ENCODE assay signal across 26 mouse cellular contexts in the genomic region with DNA sequence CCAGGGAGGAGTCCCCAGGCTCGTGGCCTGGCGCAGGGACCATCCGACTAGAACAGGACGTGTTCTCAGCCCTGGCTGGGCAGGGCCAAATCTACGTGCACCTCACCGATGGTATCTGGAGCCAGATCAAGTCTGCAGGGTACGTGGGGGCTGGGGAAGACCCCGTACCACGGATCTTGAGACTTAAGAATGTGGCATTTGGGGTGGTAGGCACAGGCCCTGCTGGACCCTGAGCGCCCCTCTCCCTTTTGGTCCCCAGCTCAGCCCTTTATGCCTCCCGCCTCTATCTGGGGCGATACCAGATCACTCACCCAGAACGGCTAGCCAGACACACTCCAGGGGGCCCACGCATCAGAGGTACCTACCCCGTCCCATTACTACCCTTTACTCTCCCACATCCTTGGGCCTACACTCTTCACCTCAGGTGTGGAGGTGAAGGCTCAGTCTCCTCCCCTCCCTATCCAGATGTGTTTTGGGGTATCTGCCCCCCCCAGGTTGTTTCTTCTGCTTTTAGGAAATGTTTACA. TPM values are rescaled to one million over a fixed set of nuclear protein-coding genes. Genes with fewer than 3 reads are reported as not detected.
DNase-seq lines count a peak whose midpoint lies in the region; ATAC-seq and TF ChIP-seq lines count a peak whose summit lies in the region.
"Had no signal": no experiment of that assay in that cellular context is flagged by ENCODE, and none has a peak within 500 bp of the region (broad histone marks: within the 10 kb centered on the region; RNA-seq: fewer than 3 reads in every experiment).

No protein-coding gene starts in this region.

- no peak for ATAC-seq in hindbrain, embryonic 13.5 days (ENCODE audit: low FRiP score)
- ATAC-seq in hindbrain, postnatal 0 days = no peak
- no peak for ATAC-seq in neural tube, embryonic 13.5 days (ENCODE audit: low read depth)
- ATAC-seq in neural tube, embryonic 15.5 days (ENCODE audit: low FRiP score) = no peak
- ATAC-seq: activated CD4-positive, CD25-positive, alpha-beta regulatory T cell, adult 4 months; forebrain, embryonic 13.5 days; forebrain, postnatal 0 days; hindbrain, embryonic 16.5 days; Patski had no signal

- no peaks in the 10 kb centered on the region for H3K27me3 ChIP-seq in cerebellum, adult 2 months (ENCODE audit: control insufficient read depth, insufficient read depth, low read length)
- no peaks in the 10 kb centered on the region for H3K27me3 ChIP-seq in hindbrain, embryonic 13.5 days
- no peaks in the 10 kb centered on the region; the same call in 1 of the 2 replicates for H3K27me3 ChIP-seq in hindbrain, postnatal 0 days (ENCODE audit: insufficient read depth, low read length)
- no peaks in the 10 kb centered on the region for H3K27me3 ChIP-seq in neural tube, embryonic 13.5 days
- H3K27me3 ChIP-seq in neural tube, embryonic 15.5 days (replicated peaks) = no peaks in the 10 kb centered on the region
- H3K27me3 ChIP-seq: Patski had no signal

- peak overlapping the region; percentile 98 for H3K27ac ChIP-seq in cerebellum, adult 2 months (ENCODE audit: insufficient read depth, low read length)
- H3K27ac ChIP-seq in hindbrain, embryonic 13.5 days = peak overlapping the region; percentile 30; the same call in 1 of the 2 replicates
- H3K27ac ChIP-seq in hindbrain, postnatal 0 days = no peak overlapping the region
- H3K27ac ChIP-seq in neural tube, embryonic 13.5 days (replicated peaks) = peak overlapping the region; percentile 92; the same call in 1 of the 2 replicates
- no peak overlapping the region for H3K27ac ChIP-seq in neural tube, embryonic 15.5 days (replicated peaks)
- no peak overlapping the region for H3K27ac ChIP-seq in left cerebral cortex, adult 2 months
- H3K27ac ChIP-seq: embryonic facial prominence, embryonic 12.5 days; forebrain, embryonic 13.5 days; heart, adult 2 months; heart, embryonic 15.5 days had no signal

- H3K9me3 ChIP-seq in hindbrain, embryonic 13.5 days = no peaks in the 10 kb centered on the region
- no peaks in the 10 kb centered on the region for H3K9me3 ChIP-seq in hindbrain, postnatal 0 days (ENCODE audit: low read length)
- no peaks in the 10 kb centered on the region for H3K9me3 ChIP-seq in neural tube, embryonic 13.5 days
- no peaks in the 10 kb centered on the region for H3K9me3 ChIP-seq in neural tube, embryonic 15.5 days (replicated peaks)
- H3K9me3 ChIP-seq: embryonic facial prominence, embryonic 12.5 days; forebrain, embryonic 13.5 days; heart, embryonic 15.5 days had no signal

- H3K4me2 ChIP-seq in hindbrain, embryonic 13.5 days = no peak overlapping the region
- no peak overlapping the region for H3K4me2 ChIP-seq in hindbrain, postnatal 0 days (ENCODE audit: low read depth, low read length)
- H3K4me2 ChIP-seq in neural tube, embryonic 13.5 days = no peak overlapping the region
- H3K4me2 ChIP-seq in neural tube, embryonic 15.5 days = no peak overlapping the region
- H3K4me2 ChIP-seq: embryonic facial prominence, embryonic 12.5 days; forebrain, embryonic 13.5 days; heart, embryonic 11.5 days; heart, embryonic 15.5 days had no signal

- TF ChIP-seq CTCF in cerebellum, adult 2 months (IDR thresholded peaks at IDR 0.05; ENCODE audit: borderline replicate concordance, insufficient read depth, low read depth, low read length) = no peak
- no peak for TF ChIP-seq CTCF in hindbrain, postnatal 0 days (IDR thresholded peaks at IDR 0.05; ENCODE audit: low read depth)
- no peak for TF ChIP-seq CTCF in left cerebral cortex, adult 2 months (IDR thresholded peaks at IDR 0.05)

- intact Hi-C loops in left cerebral cortex, adult 2 months (cut with DNase I) = no loop called here

- H3K4me3 ChIP-seq in cerebellum, adult 2 months (replicated peaks; ENCODE audit: insufficient read depth, low read depth, low read length) = no peak overlapping the region
- no peak overlapping the region for H3K4me3 ChIP-seq in hindbrain, embryonic 13.5 days
- no peak overlapping the region for H3K4me3 ChIP-seq in hindbrain, postnatal 0 days (ENCODE audit: low read length)
- no peak overlapping the region for H3K4me3 ChIP-seq in neural tube, embryonic 13.5 days
- no peak overlapping the region for H3K4me3 ChIP-seq in neural tube, embryonic 15.5 days (replicated peaks)
- no peak overlapping the region for H3K4me3 ChIP-seq in left cerebral cortex, adult 2 months
- H3K4me3 ChIP-seq: embryonic facial prominence, embryonic 12.5 days; forebrain, embryonic 13.5 days; heart, adult 2 months; heart, embryonic 15.5 days had no signal

- TF ChIP-seq POLR2A in cerebellum, adult 2 months (IDR thresholded peaks at IDR 0.05; ENCODE audit: borderline replicate concordance, insufficient read depth, low read length) = no peak

- H3K9ac ChIP-seq in hindbrain, embryonic 13.5 days = no peak overlapping the region
- no peak overlapping the region for H3K9ac ChIP-seq in hindbrain, postnatal 0 days (replicated peaks; ENCODE audit: low read length)
- no peak overlapping the region for H3K9ac ChIP-seq in neural tube, embryonic 13.5 days
- no peak overlapping the region for H3K9ac ChIP-seq in neural tube, embryonic 15.5 days (replicated peaks)
- H3K9ac ChIP-seq: embryonic facial prominence, embryonic 12.5 days; forebrain, embryonic 13.5 days; forebrain, postnatal 0 days; heart, embryonic 15.5 days had no signal

- no peak for DNase-seq in cerebellum, adult 2 months
- DNase-seq in cerebellum, postnatal 36 days = no peak
- DNase-seq in hindbrain, postnatal 0 days (ENCODE audit: low spot score) = no peak
- peak; percentile 43 to 54 for DNase-seq in cerebellum, postnatal 14 days
- DNase-seq in left cerebral cortex, adult 2 months (ENCODE audit: extremely low spot score in 1 of 2, low spot score in 2 of 2) = no peak
- DNase-seq: adrenal gland, postnatal 14 days; embryo, embryonic 11 days; forebrain, postnatal 0 days; gastrocnemius, postnatal 14 days; heart, adult 2 months; heart, postnatal 14 days; kidney, adult 11 months had no signal

- WGBS in cerebellum, adult 2 months = 56% methylated on average over 15 of the region's 15 CpGs
- WGBS in hindbrain, embryonic 13.5 days = 81% methylated on average over 15 of the region's 15 CpGs
- WGBS in hindbrain, postnatal 0 days = 84% methylated on average over 15 of the region's 15 CpGs
- WGBS in neural tube, embryonic 13.5 days = 84% methylated on average over 15 of the region's 15 CpGs
- WGBS in neural tube, embryonic 15.5 days = 85% methylated on average over 15 of the region's 15 CpGs

- H3K36me3 ChIP-seq in hindbrain, embryonic 13.5 days = peaks cover 8% of the 10 kb centered on the region
- H3K36me3 ChIP-seq in hindbrain, postnatal 0 days (ENCODE audit: insufficient read depth, low read length) = no peaks in the 10 kb centered on the region
- 0 out of 2 replicates have a peak, but pooled peaks cover 7% of the 10 kb centered on the region for H3K36me3 ChIP-seq in neural tube, embryonic 13.5 days
- no peaks in the 10 kb centered on the region for H3K36me3 ChIP-seq in neural tube, embryonic 15.5 days
- H3K36me3 ChIP-seq: embryonic facial prominence, embryonic 12.5 days had no signal

- H3K4me1 ChIP-seq in cerebellum, adult 2 months (ENCODE audit: control insufficient read depth, insufficient read depth, low read length) = peaks cover 72% of the 10 kb centered on the region
- H3K4me1 ChIP-seq in hindbrain, embryonic 13.5 days (replicated peaks) = peaks cover 80% of the 10 kb centered on the region
- peaks cover 31% of the 10 kb centered on the region for H3K4me1 ChIP-seq in hindbrain, postnatal 0 days (ENCODE audit: insufficient read depth, low read length)
- peaks cover 64% of the 10 kb centered on the region for H3K4me1 ChIP-seq in neural tube, embryonic 13.5 days (replicated peaks)
- H3K4me1 ChIP-seq in neural tube, embryonic 15.5 days = peaks cover 53% of the 10 kb centered on the region

RNA-seq across cellular contexts. Expression of a gene that starts 5.8 kb away (rescaled TPM):
- polyA plus RNA-seq in cerebellum, adult 2 months (2012; rRNA removed) = 155 and 187 TPM in 2 replicates
- 84.0 and 84.4 TPM in 2 replicates for polyA plus RNA-seq in hindbrain, embryonic 13.5 days (2015; fragmentation: Nextera tagmentation; extraction: Ambion mirVana)
- total RNA-seq in hindbrain, postnatal 0 days (2014; rRNA removed) = 88.0 and 96.8 TPM in 2 replicates
- 59.9 and 63.1 TPM in 2 replicates for polyA plus RNA-seq in hindbrain, postnatal 0 days (2015; fragmentation: Nextera tagmentation; extraction: Ambion mirVana)
- 74.4 and 75.9 TPM in 2 replicates for polyA plus RNA-seq in neural tube, embryonic 13.5 days (2015; fragmentation: Nextera tagmentation; extraction: Ambion mirVana)
- polyA plus RNA-seq in neural tube, embryonic 15.5 days (2015; fragmentation: Nextera tagmentation; extraction: Ambion mirVana) = 72.4 and 78.3 TPM in 2 replicates
- 10 to 100 TPM; 65.0 to 69.4 TPM for total RNA-seq in left cerebral cortex, adult 2 months (2021)

RNA-seq across cellular contexts. Expression of a gene that starts 8.7 kb away (rescaled TPM):
- 2.1 and 2.8 TPM in 2 replicates for polyA plus RNA-seq in cerebellum, adult 2 months (2012; rRNA removed)
- 25.9 and 29.3 TPM in 2 replicates for polyA plus RNA-seq in hindbrain, embryonic 13.5 days (2015; fragmentation: Nextera tagmentation; extraction: Ambion mirVana)
- total RNA-seq in hindbrain, postnatal 0 days (2014; rRNA removed) = 71.4 and 74.1 TPM in 2 replicates
- polyA plus RNA-seq in hindbrain, postnatal 0 days (2015; fragmentation: Nextera tagmentation; extraction: Ambion mirVana) = 17.0 and 21.0 TPM in 2 replicates
- polyA plus RNA-seq in neural tube, embryonic 13.5 days (2015; fragmentation: Nextera tagmentation; extraction: Ambion mirVana) = 28.7 and 28.8 TPM in 2 replicates
- 22.9 and 31.6 TPM in 2 replicates for polyA plus RNA-seq in neural tube, embryonic 15.5 days (2015; fragmentation: Nextera tagmentation; extraction: Ambion mirVana)
- total RNA-seq in left cerebral cortex, adult 2 months (2021) = 10 to 100 TPM in 1 of 2 experiments, 1 to 10 TPM in 1; 8.7 to 13.2 TPM
- total RNA-seq: CH12.LX; common myeloid progenitor, adult 5-6 weeks; gastrocnemius, adult 18-20 months; gastrocnemius, postnatal 14 days; heart, adult 2 months; heart, postnatal 14 days; hematopoietic stem cell, adult 5-6 weeks had no signal
- polyA plus RNA-seq: activated CD4-positive, CD25-positive, alpha-beta regulatory T cell, adult 4 months; heart, adult 2 months had no signal

RNA-seq across cellular contexts. Expression of a gene that starts 37.6 kb away (rescaled TPM):
- 88.3 and 92.6 TPM in 2 replicates for polyA plus RNA-seq in cerebellum, adult 2 months (2012; rRNA removed)
- polyA plus RNA-seq in hindbrain, embryonic 13.5 days (2015; fragmentation: Nextera tagmentation; extraction: Ambion mirVana) = 32.4 and 33.8 TPM in 2 replicates
- 155 and 173 TPM in 2 replicates for total RNA-seq in hindbrain, postnatal 0 days (2014; rRNA removed)
- 55.3 and 55.8 TPM in 2 replicates for polyA plus RNA-seq in hindbrain, postnatal 0 days (2015; fragmentation: Nextera tagmentation; extraction: Ambion mirVana)
- polyA plus RNA-seq in neural tube, embryonic 13.5 days (2015; fragmentation: Nextera tagmentation; extraction: Ambion mirVana) = 39.1 and 41.0 TPM in 2 replicates
- polyA plus RNA-seq in neural tube, embryonic 15.5 days (2015; fragmentation: Nextera tagmentation; extraction: Ambion mirVana) = 48.3 and 51.7 TPM in 2 replicates
- total RNA-seq in left cerebral cortex, adult 2 months (2021) = 10 to 100 TPM; 80.5 to 87.3 TPM

RNA-seq across cellular contexts. Expression of a gene that starts 37.8 kb away (rescaled TPM):
- 41.3 and 46.6 TPM in 2 replicates for polyA plus RNA-seq in cerebellum, adult 2 months (2012; rRNA removed)
- 43.7 and 45.0 TPM in 2 replicates for polyA plus RNA-seq in hindbrain, embryonic 13.5 days (2015; fragmentation: Nextera tagmentation; extraction: Ambion mirVana)
- 52.7 and 69.3 TPM in 2 replicates for total RNA-seq in hindbrain, postnatal 0 days (2014; rRNA removed)
- 33.9 and 36.4 TPM in 2 replicates for polyA plus RNA-seq in hindbrain, postnatal 0 days (2015; fragmentation: Nextera tagmentation; extraction: Ambion mirVana)
- 37.2 and 40.9 TPM in 2 replicates for polyA plus RNA-seq in neural tube, embryonic 13.5 days (2015; fragmentation: Nextera tagmentation; extraction: Ambion mirVana)
- polyA plus RNA-seq in neural tube, embryonic 15.5 days (2015; fragmentation: Nextera tagmentation; extraction: Ambion mirVana) = 40.2 and 50.7 TPM in 2 replicates
- total RNA-seq in left cerebral cortex, adult 2 months (2021) = 100 to 1,000 TPM; 110 to 112 TPM
- total RNA-seq: hematopoietic stem cell, adult 5-6 weeks had no signal

Comparison
In these comparisons a context has a peak if more than half of its experiments do, and no peak if none do; other contexts are left out.
1. DNase-seq: peak in cerebellum, postnatal 14 days (2 of 2); none in cerebellum, adult 2 months (0 of 2), cerebellum, postnatal 36 days (0 of 2), hindbrain, postnatal 0 days (single experiment) and left cerebral cortex, adult 2 months (0 of 2).
2. H3K27ac ChIP-seq: peak in cerebellum, adult 2 months (single experiment), hindbrain, embryonic 13.5 days (single experiment) and neural tube, embryonic 13.5 days (single experiment); none in hindbrain, postnatal 0 days (single experiment), neural tube, embryonic 15.5 days (single experiment) and left cerebral cortex, adult 2 months (single experiment).